ENCODE assay signal across 30 mouse cellular contexts in genomic region chr7:127714816-127715215, GRCm38 (mm10). TPM values are rescaled to one million over a fixed set of nuclear protein-coding genes. Genes with fewer than 3 reads are reported as not detected.
DNase-seq lines count a peak whose midpoint lies in the region; ATAC-seq lines count a peak whose summit lies in the region.
"Had no signal": no experiment of that assay in that cellular context is flagged by ENCODE, and none has a peak within 500 bp of the region (broad histone marks: within the 10 kb centered on the region; RNA-seq: fewer than 3 reads in every experiment).

No protein-coding gene starts in this region.

- no peaks in the 10 kb centered on the region for H3K27me3 ChIP-seq in embryonic facial prominence, embryonic 13.5 days
- no peaks in the 10 kb centered on the region; the same call in 1 of the 2 replicates for H3K27me3 ChIP-seq in embryonic facial prominence, embryonic 10.5 days (replicated peaks; ENCODE audit: low read depth, poor library complexity, severe bottlenecking)
- no peaks in the 10 kb centered on the region for H3K27me3 ChIP-seq in limb, embryonic 13.5 days
- H3K27me3 ChIP-seq: embryonic facial prominence, embryonic 15.5 days; forebrain, embryonic 12.5 days; Patski had no signal

- H3K36me3 ChIP-seq in embryonic facial prominence, embryonic 13.5 days: peaks cover 27% of the 10 kb centered on the region
- peaks cover 12% of the 10 kb centered on the region; the same call in 1 of the 2 replicates for H3K36me3 ChIP-seq in embryonic facial prominence, embryonic 10.5 days (replicated peaks)
- peaks cover 38% of the 10 kb centered on the region for H3K36me3 ChIP-seq in limb, embryonic 13.5 days
- H3K36me3 ChIP-seq: embryonic facial prominence, embryonic 12.5 days; embryonic facial prominence, embryonic 15.5 days; forebrain, embryonic 12.5 days; G1E had no signal

- H3K9ac ChIP-seq in embryonic facial prominence, embryonic 13.5 days: peak overlapping the region; percentile 8; the same call in 1 of the 2 replicates
- no peak overlapping the region for H3K9ac ChIP-seq in limb, embryonic 13.5 days
- H3K9ac ChIP-seq: embryonic facial prominence, embryonic 12.5 days; embryonic facial prominence, embryonic 15.5 days; forebrain, embryonic 12.5 days had no signal

- intact Hi-C loops in heart, postnatal 25 days (cut with DNase I): loop anchor here (5.0 kb wide), 2 partner anchors 32 to 128 kb away; partner anchors contain the start of genes Ccdc189 and Rnf40

- H3K4me1 ChIP-seq in embryonic facial prominence, embryonic 13.5 days: peaks cover 44% of the 10 kb centered on the region
- peaks cover 63% of the 10 kb centered on the region for H3K4me1 ChIP-seq in embryonic facial prominence, embryonic 10.5 days
- peaks cover 54% of the 10 kb centered on the region for H3K4me1 ChIP-seq in limb, embryonic 13.5 days

- H3K9me3 ChIP-seq in embryonic facial prominence, embryonic 13.5 days: no peaks in the 10 kb centered on the region
- no peaks in the 10 kb centered on the region for H3K9me3 ChIP-seq in embryonic facial prominence, embryonic 10.5 days
- H3K9me3 ChIP-seq in limb, embryonic 13.5 days: no peaks in the 10 kb centered on the region
- H3K9me3 ChIP-seq: embryonic facial prominence, embryonic 12.5 days; embryonic facial prominence, embryonic 15.5 days; forebrain, embryonic 10.5 days; forebrain, embryonic 12.5 days; G1E had no signal

- no peak overlapping the region; the same call in 1 of the 2 replicates for H3K4me2 ChIP-seq in embryonic facial prominence, embryonic 13.5 days
- H3K4me2 ChIP-seq in limb, embryonic 13.5 days (replicated peaks): 0 out of 2 replicates have a peak overlapping the region, but pooled peaks have one; percentile 3
- H3K4me2 ChIP-seq: embryonic facial prominence, embryonic 15.5 days; forebrain, embryonic 12.5 days had no signal

- ATAC-seq in embryonic facial prominence, embryonic 13.5 days (ENCODE audit: insufficient number of reproducible peaks, insufficient read depth, low FRiP score, low TSS enrichment, low read depth): no peak
- ATAC-seq in limb, embryonic 13.5 days (ENCODE audit: low FRiP score, low read depth): no peak
- ATAC-seq: CD4-positive, CD25-positive, alpha-beta regulatory T cell, adult 4 months; forebrain, embryonic 14.5 days; forebrain, embryonic 16.5 days; Patski had no signal

- no peak overlapping the region; the same call in 1 of the 2 replicates for H3K27ac ChIP-seq in embryonic facial prominence, embryonic 13.5 days
- no peak overlapping the region for H3K27ac ChIP-seq in embryonic facial prominence, embryonic 10.5 days (replicated peaks)
- no peak overlapping the region for H3K27ac ChIP-seq in limb, embryonic 13.5 days
- H3K27ac ChIP-seq: embryonic facial prominence, embryonic 12.5 days; embryonic facial prominence, embryonic 15.5 days; forebrain, embryonic 10.5 days; forebrain, embryonic 12.5 days had no signal

- no peak overlapping the region for H3K4me3 ChIP-seq in embryonic facial prominence, embryonic 13.5 days
- H3K4me3 ChIP-seq in embryonic facial prominence, embryonic 10.5 days: no peak overlapping the region
- no peak overlapping the region for H3K4me3 ChIP-seq in limb, embryonic 13.5 days
- H3K4me3 ChIP-seq: embryonic facial prominence, embryonic 12.5 days; embryonic facial prominence, embryonic 15.5 days; erythroblast, embryonic 14.5 days; forebrain, embryonic 10.5 days; forebrain, embryonic 12.5 days had no signal

- WGBS in embryonic facial prominence, embryonic 13.5 days: 84% methylated on average over 4 of the region's 4 CpGs
- WGBS in embryonic facial prominence, embryonic 10.5 days: 85% methylated on average over 4 of the region's 4 CpGs
- WGBS in limb, embryonic 13.5 days: 80% methylated on average over 4 of the region's 4 CpGs

- DNase-seq in cerebellum, adult 11-12 months: peak; percentile 53
- DNase-seq in cerebellum, postnatal 36 days: no peak
- no peak for DNase-seq in embryonic facial prominence, embryonic 10.5 days (ENCODE audit: low spot score)
- DNase-seq in heart, adult 11 months: peak; percentile 80
- DNase-seq in heart, postnatal 25 days (ENCODE audit: low spot score): no peak
- DNase-seq: adrenal gland, adult 2 months; adrenal gland, postnatal 10 days; adrenal gland, postnatal 25 days; B cell, adult 2 months; cerebellum, adult 11 months; cerebellum, adult 2 months; cerebellum, adult 9-11 months; embryo, embryonic 11 days had no signal

RNA-seq across cellular contexts. Expression of gene Ctf1, which starts 2.3 kb away (rescaled TPM):
- 29.8 and 32.6 TPM in 2 replicates for polyA plus RNA-seq in embryonic facial prominence, embryonic 13.5 days (2015; fragmentation: Nextera tagmentation; extraction: Ambion mirVana)
- 9.4 and 10.7 TPM in 2 replicates for polyA plus RNA-seq in embryonic facial prominence, embryonic 10.5 days (2016; fragmentation: Nextera tagmentation; extraction: Ambion mirVana)
- 1 to 10 TPM; 7.1 to 9.3 TPM for total RNA-seq in heart, postnatal 25 days (2021)
- polyA plus RNA-seq in limb, embryonic 13.5 days (2015; fragmentation: Nextera tagmentation; extraction: Ambion mirVana): 28.3 and 31.6 TPM in 2 replicates
- total RNA-seq: CH12.LX had no signal
- polyA plus RNA-seq: CD4-positive, CD25-positive, alpha-beta regulatory T cell, adult 4 months had no signal

RNA-seq across cellular contexts. Expression of gene Bcl7c, which starts 6.1 kb away (rescaled TPM):
- polyA plus RNA-seq in embryonic facial prominence, embryonic 13.5 days (2015; fragmentation: Nextera tagmentation; extraction: Ambion mirVana): 78.0 and 96.8 TPM in 2 replicates
- 60.2 and 70.0 TPM in 2 replicates for polyA plus RNA-seq in embryonic facial prominence, embryonic 10.5 days (2016; fragmentation: Nextera tagmentation; extraction: Ambion mirVana)
- total RNA-seq in heart, postnatal 25 days (2021): 10 to 100 TPM; 36.6 to 41.5 TPM
- 82.3 and 85.8 TPM in 2 replicates for polyA plus RNA-seq in limb, embryonic 13.5 days (2015; fragmentation: Nextera tagmentation; extraction: Ambion mirVana)

RNA-seq across cellular contexts. Expression of gene Ctf2, which starts 17.1 kb away (rescaled TPM):
- 0.60 and 0.69 TPM in 2 replicates for polyA plus RNA-seq in embryonic facial prominence, embryonic 13.5 days (2015; fragmentation: Nextera tagmentation; extraction: Ambion mirVana)
- polyA plus RNA-seq in embryonic facial prominence, embryonic 10.5 days (2016; fragmentation: Nextera tagmentation; extraction: Ambion mirVana): 0.19 TPM in 2 replicates
- not detected for total RNA-seq in heart, postnatal 25 days (2021)
- 0.46 and 0.50 TPM in 2 replicates for polyA plus RNA-seq in limb, embryonic 13.5 days (2015; fragmentation: Nextera tagmentation; extraction: Ambion mirVana)
- total RNA-seq: adrenal gland, adult 2 months; adrenal gland, postnatal 10 days; adrenal gland, postnatal 25 days; adrenal gland, postnatal 4 days; CH12.LX; common myeloid progenitor, adult 5-6 weeks had no signal
- polyA plus RNA-seq: adrenal gland, adult 2 months; brain, embryonic 14.5 days; CD4-positive, CD25-positive, alpha-beta regulatory T cell, adult 4 months; cerebellum, adult 2 months; frontal cortex, adult 2 months; G1E had no signal

RNA-seq across cellular contexts. Expression of gene Fbxl19, which starts 29.5 kb away (rescaled TPM):
- 7.5 and 8.7 TPM in 2 replicates for polyA plus RNA-seq in embryonic facial prominence, embryonic 13.5 days (2015; fragmentation: Nextera tagmentation; extraction: Ambion mirVana)
- polyA plus RNA-seq in embryonic facial prominence, embryonic 10.5 days (2016; fragmentation: Nextera tagmentation; extraction: Ambion mirVana): 8.9 and 9.0 TPM in 2 replicates
- 1 to 10 TPM; 3.0 to 4.2 TPM for total RNA-seq in heart, postnatal 25 days (2021)
- polyA plus RNA-seq in limb, embryonic 13.5 days (2015; fragmentation: Nextera tagmentation; extraction: Ambion mirVana): 6.7 TPM in 2 replicates

RNA-seq across cellular contexts. Expression of gene Orai3, which starts 54.8 kb away (rescaled TPM):
- polyA plus RNA-seq in embryonic facial prominence, embryonic 13.5 days (2015; fragmentation: Nextera tagmentation; extraction: Ambion mirVana): 16.4 and 19.0 TPM in 2 replicates
- polyA plus RNA-seq in embryonic facial prominence, embryonic 10.5 days (2016; fragmentation: Nextera tagmentation; extraction: Ambion mirVana): 12.9 and 13.6 TPM in 2 replicates
- 10 to 100 TPM; 16.5 to 19.4 TPM for total RNA-seq in heart, postnatal 25 days (2021)
- polyA plus RNA-seq in limb, embryonic 13.5 days (2015; fragmentation: Nextera tagmentation; extraction: Ambion mirVana): 20.1 and 20.8 TPM in 2 replicates

Comparison
In these comparisons a context has a peak if more than half of its experiments do, and no peak if none do; other contexts are left out.
1. DNase-seq: peak in cerebellum, adult 11-12 months (single experiment) and heart, adult 11 months (single experiment); none in cerebellum, postnatal 36 days (0 of 2), embryonic facial prominence, embryonic 10.5 days (single experiment) and heart, postnatal 25 days (single experiment).